Comparison of ENCODE assay signal across 24 mouse cellular contexts in genomic region chr5:120769396-120769795, GRCm38 (mm10). TPM values are rescaled to one million over a fixed set of nuclear protein-coding genes. Genes with fewer than 3 reads are reported as not detected.
A peak's percentile ranks its signal among the peaks of the same experiment; 100 is the strongest.
DNase-seq lines count a peak whose midpoint lies in the region; ATAC-seq and TF ChIP-seq lines count a peak whose summit lies in the region.
"Had no signal": no experiment of that assay in that cellular context is flagged by ENCODE, and none has a peak within 500 bp of the region (broad histone marks: within the 10 kb centered on the region; RNA-seq: fewer than 3 reads in every experiment).

No protein-coding gene starts in this region.

- 0 out of 2 replicates have a peak, but pooled peaks cover under 1% of the 10 kb centered on the region for H3K4me1 ChIP-seq in heart, embryonic 12.5 days (replicated peaks)
- H3K4me1 ChIP-seq in MEL (ENCODE audit: control insufficient read depth in 1 of 2, insufficient read depth in 2 of 2, low read length in 2 of 2) = peaks cover 0 to 3% of the 10 kb centered on the region in 2 experiments; a peak in 1 of 4 replicates
- H3K4me1 ChIP-seq in hindbrain, embryonic 10.5 days (replicated peaks) = no peaks in the 10 kb centered on the region
- H3K4me1 ChIP-seq: embryonic facial prominence, embryonic 12.5 days; heart, embryonic 10.5 days; heart, embryonic 15.5 days; hindbrain, embryonic 15.5 days had no signal

- H3K4me2 ChIP-seq in heart, embryonic 12.5 days = no peak overlapping the region
- H3K4me2 ChIP-seq: embryonic facial prominence, embryonic 12.5 days; heart, embryonic 15.5 days; hindbrain, embryonic 15.5 days had no signal

- H3K27ac ChIP-seq in heart, embryonic 12.5 days (ENCODE audit: poor library complexity, severe bottlenecking) = no peak overlapping the region
- no peak overlapping the region for H3K27ac ChIP-seq in MEL (ENCODE audit: control insufficient read depth, low read depth, low read length)
- H3K27ac ChIP-seq in hindbrain, embryonic 10.5 days = no peak overlapping the region
- H3K27ac ChIP-seq: embryonic facial prominence, embryonic 12.5 days; heart, embryonic 10.5 days; heart, embryonic 15.5 days; hindbrain, embryonic 15.5 days had no signal

- H3K9me3 ChIP-seq in heart, embryonic 12.5 days (replicated peaks) = no peaks in the 10 kb centered on the region; the same call in 1 of the 2 replicates
- no peaks in the 10 kb centered on the region for H3K9me3 ChIP-seq in MEL (replicated peaks; ENCODE audit: insufficient read depth, low read length)
- no peaks in the 10 kb centered on the region for H3K9me3 ChIP-seq in hindbrain, embryonic 10.5 days
- H3K9me3 ChIP-seq: embryonic facial prominence, embryonic 12.5 days; heart, embryonic 10.5 days; heart, embryonic 15.5 days; hindbrain, embryonic 15.5 days had no signal

- no peak for TF ChIP-seq POLR2A in MEL (IDR thresholded peaks at IDR 0.05; ENCODE audit: control insufficient read depth in 1 of 2, insufficient read depth in 1 of 2, low read depth in 1 of 2, low read length in 2 of 2, poor library complexity in 1 of 2)

- H3K4me3 ChIP-seq in heart, embryonic 12.5 days = no peak overlapping the region
- no peak overlapping the region for H3K4me3 ChIP-seq in MEL (ENCODE audit: control insufficient read depth in 1 of 2, insufficient read depth in 1 of 2, low read depth in 2 of 2, low read length in 2 of 2)
- no peak overlapping the region for H3K4me3 ChIP-seq in hindbrain, embryonic 10.5 days
- H3K4me3 ChIP-seq: embryonic facial prominence, embryonic 12.5 days; heart, embryonic 10.5 days; heart, embryonic 15.5 days; hindbrain, embryonic 15.5 days had no signal

- no peaks in the 10 kb centered on the region for H3K27me3 ChIP-seq in heart, embryonic 12.5 days (replicated peaks)
- H3K27me3 ChIP-seq in MEL (ENCODE audit: control insufficient read depth in 1 of 2, insufficient read depth in 2 of 2, low read length in 2 of 2) = no peaks in the 10 kb centered on the region
- H3K27me3 ChIP-seq in hindbrain, embryonic 10.5 days (ENCODE audit: insufficient read depth, poor library complexity, severe bottlenecking) = no peaks in the 10 kb centered on the region
- H3K27me3 ChIP-seq: embryonic facial prominence, embryonic 12.5 days; heart, embryonic 15.5 days; hindbrain, embryonic 15.5 days had no signal

- H3K9ac ChIP-seq in heart, embryonic 12.5 days = no peak overlapping the region
- no peak overlapping the region for H3K9ac ChIP-seq in MEL (ENCODE audit: control insufficient read depth, low read depth, low read length, poor library complexity, severe bottlenecking)
- H3K9ac ChIP-seq: embryonic facial prominence, embryonic 12.5 days; heart, embryonic 15.5 days; hindbrain, embryonic 15.5 days had no signal

- DNase-seq in heart, postnatal 4 days = no peak
- no peak for DNase-seq in MEL (ENCODE audit: low read depth, low spot score)
- no peak for DNase-seq in hindbrain, embryonic 10.5 days (ENCODE audit: low spot score)
- no peak for DNase-seq in layer of hippocampus, adult 8-10 months (ENCODE audit: low spot score in 2 of 2)
- DNase-seq: adrenal gland, adult 2 months; adrenal gland, postnatal 25 days; cerebellum, adult 2 months; cerebellum, postnatal 14 days; heart, adult 18-20 months; heart, postnatal 14 days had no signal

- 31% methylated on average over 3 of the region's 3 CpGs for WGBS in heart, embryonic 12.5 days
- 75% methylated on average over 3 of the region's 3 CpGs for WGBS in hindbrain, embryonic 10.5 days

- TF ChIP-seq CTCF in MEL (IDR thresholded peaks at IDR 0.05 in 2 of 3, conservative IDR thresholded peaks at IDR 0.05 in 1 of 3; ENCODE audit: control insufficient read depth in 1 of 3, insufficient read depth in 1 of 3, low read depth in 2 of 3, low read length in 3 of 3, poor library complexity in 1 of 3, severe bottlenecking in 1 of 3) = no peak

- H3K79me2 ChIP-seq in MEL (ENCODE audit: control insufficient read depth, insufficient read depth, low read length, poor library complexity) = no peaks in the 10 kb centered on the region

- no peaks in the 10 kb centered on the region for H3K36me3 ChIP-seq in heart, embryonic 12.5 days
- no peaks in the 10 kb centered on the region for H3K36me3 ChIP-seq in MEL (ENCODE audit: control insufficient read depth in 1 of 2, insufficient read depth in 2 of 2, low read length in 2 of 2)
- no peaks in the 10 kb centered on the region for H3K36me3 ChIP-seq in hindbrain, embryonic 10.5 days
- H3K36me3 ChIP-seq: embryonic facial prominence, embryonic 12.5 days; heart, embryonic 10.5 days; heart, embryonic 15.5 days; hindbrain, embryonic 15.5 days had no signal

- TF ChIP-seq EP300 in MEL (IDR thresholded peaks at IDR 0.05; ENCODE audit: low read depth in 1 of 2, low read length in 2 of 2) = no peak

- TF ChIP-seq RAD21 in MEL (IDR thresholded peaks at IDR 0.05; ENCODE audit: low read depth, low read length) = no peak

- 0 out of 2 replicates have a peak, but pooled peaks have one; percentile 38 for ATAC-seq in heart, embryonic 12.5 days (ENCODE audit: insufficient number of reproducible peaks, low FRiP score)
- peak; percentile 97 for ATAC-seq in erythroblast, adult 5-6 weeks (replicated peaks; ENCODE audit: low FRiP score, poor library complexity, severe bottlenecking)
- peak; percentile 96 for ATAC-seq in megakaryocyte-erythroid progenitor cell, adult 5-6 weeks (replicated peaks; ENCODE audit: low FRiP score, low TSS enrichment, poor library complexity, severe bottlenecking)
- ATAC-seq: forebrain, embryonic 14.5 days; intestine, embryonic 16.5 days had no signal

RNA-seq across cellular contexts. Expression of gene Oas3, which starts 8.1 kb away (rescaled TPM):
- polyA plus RNA-seq in heart, embryonic 12.5 days (2016; fragmentation: Nextera tagmentation; extraction: Ambion mirVana) = 0.33 and 0.36 TPM in 2 replicates
- total RNA-seq in heart, postnatal 4 days (2021) = under 1 TPM; 0.07 to 0.14 TPM
- 1.6 and 1.9 TPM in 2 replicates for total RNA-seq in MEL (2012; rRNA removed)
- 1 to 10 TPM in 1 of 2 experiments, not detected in 1; 4.0 TPM for polyA plus RNA-seq in MEL (2012; ENCODE audit: insufficient read depth in 1 of 2, insufficient read length in 2 of 2, low read depth in 1 of 2, low replicate concordance in 2 of 2, missing spikeins in 1 of 2)
- total RNA-seq in erythroblast, adult 5-6 weeks (2015; ENCODE audit: low replicate concordance) = 67.2 and 98.2 TPM in 2 replicates
- 75.8 and 76.4 TPM in 2 replicates for total RNA-seq in erythroblast, adult 5-6 weeks (2017; ENCODE audit: low replicate concordance)
- total RNA-seq in megakaryocyte-erythroid progenitor cell, adult 5-6 weeks (2014; fragmentation: Nextera tagmentation) = 2.3 and 4.2 TPM in 2 replicates
- 1.8 and 2.0 TPM in 2 replicates for total RNA-seq in megakaryocyte-erythroid progenitor cell, adult 5-6 weeks (2017)
- 0.16 TPM in 2 replicates for polyA plus RNA-seq in hindbrain, embryonic 10.5 days (2016; fragmentation: Nextera tagmentation; extraction: Ambion mirVana)
- under 1 TPM in 2 of 4 experiments, not detected in 2; 0.09 to 0.30 TPM for total RNA-seq in layer of hippocampus, adult 8-10 months (2022)
- total RNA-seq: gastrocnemius, adult 8-10 months; gastrocnemius, postnatal 4 days had no signal
- polyA plus RNA-seq: C2C12 had no signal

RNA-seq across cellular contexts. Expression of gene Oas2, which starts 19.7 kb away (rescaled TPM):
- 0.08 and 0.11 TPM in 2 replicates for polyA plus RNA-seq in heart, embryonic 12.5 days (2016; fragmentation: Nextera tagmentation; extraction: Ambion mirVana)
- under 1 TPM in 1 of 2 experiments, not detected in 1; 0.24 TPM for total RNA-seq in heart, postnatal 4 days (2021)
- total RNA-seq in MEL (2012; rRNA removed) = 0.49 and 0.96 TPM in 2 replicates
- 1 to 10 TPM in 1 of 2 experiments, not detected in 1; 5.2 TPM for polyA plus RNA-seq in MEL (2012; ENCODE audit: insufficient read depth in 1 of 2, insufficient read length in 2 of 2, low read depth in 1 of 2, low replicate concordance in 2 of 2, missing spikeins in 1 of 2)
- total RNA-seq in erythroblast, adult 5-6 weeks (2015; ENCODE audit: low replicate concordance) = 10.2 and 17.9 TPM in 2 replicates
- 3.8 and 7.0 TPM in 2 replicates for total RNA-seq in erythroblast, adult 5-6 weeks (2017; ENCODE audit: low replicate concordance)
- 1.7 and 2.0 TPM in 2 replicates for total RNA-seq in megakaryocyte-erythroid progenitor cell, adult 5-6 weeks (2014; fragmentation: Nextera tagmentation)
- 0.72 and 1.3 TPM in 2 replicates for total RNA-seq in megakaryocyte-erythroid progenitor cell, adult 5-6 weeks (2017)
- polyA plus RNA-seq in hindbrain, embryonic 10.5 days (2016; fragmentation: Nextera tagmentation; extraction: Ambion mirVana) = 0.06 and 0.10 TPM in 2 replicates
- total RNA-seq in layer of hippocampus, adult 8-10 months (2022) = under 1 TPM; 0.12 to 0.65 (median 0.40) TPM
- polyA plus RNA-seq: C2C12; heart, embryonic 10.5 days; hindbrain, embryonic 11.5 days had no signal

RNA-seq across cellular contexts. Expression of gene Oas1e, which starts 25.9 kb away (rescaled TPM):
- polyA plus RNA-seq in heart, embryonic 12.5 days (2016; fragmentation: Nextera tagmentation; extraction: Ambion mirVana) = not detected in 2 replicates
- not detected for total RNA-seq in heart, postnatal 4 days (2021)
- total RNA-seq in MEL (2012; rRNA removed) = not detected in 2 replicates
- polyA plus RNA-seq in MEL (2012; ENCODE audit: insufficient read depth in 1 of 2, insufficient read length in 2 of 2, low read depth in 1 of 2, low replicate concordance in 2 of 2, missing spikeins in 1 of 2) = not detected
- 4.2 TPM in 1 of 2 replicates, not detected in the other for total RNA-seq in erythroblast, adult 5-6 weeks (2015; ENCODE audit: low replicate concordance)
- 1.4 and 3.9 TPM in 2 replicates for total RNA-seq in erythroblast, adult 5-6 weeks (2017; ENCODE audit: low replicate concordance)
- not detected in 2 replicates for total RNA-seq in megakaryocyte-erythroid progenitor cell, adult 5-6 weeks (2014; fragmentation: Nextera tagmentation)
- not detected in 2 replicates for total RNA-seq in megakaryocyte-erythroid progenitor cell, adult 5-6 weeks (2017)
- polyA plus RNA-seq in hindbrain, embryonic 10.5 days (2016; fragmentation: Nextera tagmentation; extraction: Ambion mirVana) = not detected in 2 replicates
- not detected for total RNA-seq in layer of hippocampus, adult 8-10 months (2022)
- total RNA-seq: adrenal gland, adult 2 months; adrenal gland, postnatal 25 days; gastrocnemius, adult 8-10 months; gastrocnemius, postnatal 4 days; heart, adult 18-20 months; heart, postnatal 14 days had no signal
- polyA plus RNA-seq: adrenal gland, adult 2 months; C2C12; cerebellum, adult 2 months; cortical plate, adult 2 months; embryonic facial prominence, embryonic 12.5 days; intestine, embryonic 16.5 days had no signal

RNA-seq across cellular contexts. Expression of gene Oas1c, which starts 42.9 kb away (rescaled TPM):
- 0.19 and 0.63 TPM in 2 replicates for polyA plus RNA-seq in heart, embryonic 12.5 days (2016; fragmentation: Nextera tagmentation; extraction: Ambion mirVana)
- under 1 TPM; 0.36 to 0.91 TPM for total RNA-seq in heart, postnatal 4 days (2021)
- 0.65 and 0.85 TPM in 2 replicates for total RNA-seq in MEL (2012; rRNA removed)
- 1 to 10 TPM in 1 of 2 experiments, not detected in 1; 1.8 TPM for polyA plus RNA-seq in MEL (2012; ENCODE audit: insufficient read depth in 1 of 2, insufficient read length in 2 of 2, low read depth in 1 of 2, low replicate concordance in 2 of 2, missing spikeins in 1 of 2)
- 1.7 and 9.8 TPM in 2 replicates for total RNA-seq in erythroblast, adult 5-6 weeks (2015; ENCODE audit: low replicate concordance)
- total RNA-seq in erythroblast, adult 5-6 weeks (2017; ENCODE audit: low replicate concordance) = 2.3 and 3.3 TPM in 2 replicates
- 5.3 and 8.3 TPM in 2 replicates for total RNA-seq in megakaryocyte-erythroid progenitor cell, adult 5-6 weeks (2014; fragmentation: Nextera tagmentation)
- total RNA-seq in megakaryocyte-erythroid progenitor cell, adult 5-6 weeks (2017) = 3.1 and 26.4 TPM in 2 replicates
- 0.25 and 0.41 TPM in 2 replicates for polyA plus RNA-seq in hindbrain, embryonic 10.5 days (2016; fragmentation: Nextera tagmentation; extraction: Ambion mirVana)
- total RNA-seq in layer of hippocampus, adult 8-10 months (2022) = 1 to 10 TPM in 1 of 4 experiments, under 1 TPM in 3; 0.12 to 1.2 (median 0.65) TPM

RNA-seq across cellular contexts. Expression of gene Dtx1, which starts 57.7 kb away (rescaled TPM):
- 0.24 and 0.28 TPM in 2 replicates for polyA plus RNA-seq in heart, embryonic 12.5 days (2016; fragmentation: Nextera tagmentation; extraction: Ambion mirVana)
- 1 to 10 TPM in 1 of 2 experiments, under 1 TPM in 1; 0.97 to 1.5 TPM for total RNA-seq in heart, postnatal 4 days (2021)
- 0.12 and 0.13 TPM in 2 replicates for total RNA-seq in MEL (2012; rRNA removed)
- under 1 TPM in 1 of 2 experiments, not detected in 1; 0.63 TPM for polyA plus RNA-seq in MEL (2012; ENCODE audit: insufficient read depth in 1 of 2, insufficient read length in 2 of 2, low read depth in 1 of 2, low replicate concordance in 2 of 2, missing spikeins in 1 of 2)
- total RNA-seq in erythroblast, adult 5-6 weeks (2015; ENCODE audit: low replicate concordance) = not detected in 2 replicates
- total RNA-seq in erythroblast, adult 5-6 weeks (2017; ENCODE audit: low replicate concordance) = not detected in 2 replicates
- total RNA-seq in megakaryocyte-erythroid progenitor cell, adult 5-6 weeks (2014; fragmentation: Nextera tagmentation) = 8.7 TPM in 1 of 2 replicates, not detected in the other
- 0.56 TPM in 1 of 2 replicates, not detected in the other for total RNA-seq in megakaryocyte-erythroid progenitor cell, adult 5-6 weeks (2017)
- polyA plus RNA-seq in hindbrain, embryonic 10.5 days (2016; fragmentation: Nextera tagmentation; extraction: Ambion mirVana) = 1.7 and 5.8 TPM in 2 replicates
- 10 to 100 TPM; 62.9 to 71.1 (median 66.9) TPM for total RNA-seq in layer of hippocampus, adult 8-10 months (2022)
- polyA plus RNA-seq: C2C12 had no signal

Comparison
In these comparisons a context has a peak if more than half of its experiments do, and no peak if none do; other contexts are left out.
1. ATAC-seq: peak in every context shown above with its lines; median percentile 97 in erythroblast, adult 5-6 weeks; 96 in megakaryocyte-erythroid progenitor cell, adult 5-6 weeks; 38 in heart, embryonic 12.5 days.
2. RNA of gene Oas3, which starts 8.1 kb away (total RNA-seq): 67.2 to 98.2 TPM in erythroblast, adult 5-6 weeks; 1.8 to 4.2 TPM in megakaryocyte-erythroid progenitor cell, adult 5-6 weeks, 1.6 to 1.9 TPM in MEL, 0.09 to 0.30 TPM in layer of hippocampus, adult 8-10 months and 0.07 to 0.14 TPM in heart, postnatal 4 days; every median in the first group is over 10 times any median in the second.